Mouse (Mus musculus) small intestine, adult 2 months (tissue): ENCODE measurements at regions not wholly inside any gene's neighbourhood (a gene's known extent, or its start where the extent isn't known, plus 50 kb on each side); places are given as distances from the start of the nearest gene placed in this dataset.

ENCODE experiments used
- H3K27ac ChIP-seq: fragments of 200-500 bp; 2 replicates; pipeline ENCODE4 v1.5.1; 2012; ENCODE audit warnings: low read depth, low read length, control low read depth, inconsistent platforms; ENCODE audit not compliant: insufficient read depth
- H3K27me3 ChIP-seq: fragments of 200-500 bp; 2 replicates; pipeline ENCODE4 v1.6.1; 2012; ENCODE audit warnings: mild to moderate bottlenecking, moderate library complexity, low read length, inconsistent platforms; ENCODE audit not compliant: control insufficient read depth, insufficient read depth
- H3K36me3 ChIP-seq: fragments of 200-500 bp; 2 replicates; pipeline ENCODE4 v1.6.1; 2012; ENCODE audit warnings: mild to moderate bottlenecking, low read length, control low read depth, inconsistent platforms; ENCODE audit not compliant: control insufficient read depth, insufficient read depth
- H3K4me1 ChIP-seq: fragments of 200-500 bp; 2 replicates; pipeline ENCODE4 v1.6.1; 2012; ENCODE audit warnings: low read length, inconsistent platforms, mixed read lengths; ENCODE audit not compliant: control insufficient read depth, insufficient read depth, insufficient read length
- H3K4me3 ChIP-seq: fragments of 200-500 bp; 2 replicates; pipeline ENCODE4 v1.5.1; 2012; ENCODE audit warnings: low read depth, mild to moderate bottlenecking, control low read depth, inconsistent platforms, low read length, moderate library complexity
- CTCF ChIP-seq: fragments of 200-500 bp; IDR thresholded peaks from 2 replicates; pipeline ENCODE4 v1.5.1; 2012; ENCODE audit warnings: low read depth, mild to moderate bottlenecking, control low read depth, inconsistent platforms, low read length, moderate library complexity, mixed read lengths; ENCODE audit not compliant: insufficient replicate concordance, insufficient read length; ENCODE audit errors: extremely low read depth
- POLR2A ChIP-seq: fragments of 200-500 bp; IDR thresholded peaks from 2 replicates; pipeline ENCODE4 v1.6.1; 2012; ENCODE audit warnings: low read depth, mild to moderate bottlenecking, control low read depth, inconsistent platforms, low read length, moderate library complexity
- WGBS: fragments of 180-500 bp; shearing (Covaris S2); methylation state at CpG from one replicate; pipeline ENCODE4 v1.1.7; 2018; 5-methylcytosine and 5-hydroxymethylcytosine counted together

- Histone ChIP-seq H3K27ac (no peak overlapping the region), H3K4me3 (no peak overlapping the region), H3K36me3 (no peaks in the 10 kb centered on the region), H3K27me3 (no peaks in the 10 kb centered on the region; the same call in 1 of the 2 replicates), H3K4me1 (no peaks in the 10 kb centered on the region)
- WGBS, result 6% methylated on average over 3 of the region's 3 CpGs
- TF ChIP-seq POLR2A (no peak), CTCF (no peak)
Observed at GRCm38 (mm10) chr6:84514623-84515022, 79.1 kb downstream of the Cyp26b1 start.

- WGBS, result 85% methylated on average over 3 of the region's 3 CpGs
- no peaks in the 10 kb centered on the region; the same call in 1 of the 2 replicates for H3K4me1 ChIP-seq
- H3K27me3 ChIP-seq, result no peaks in the 10 kb centered on the region; the same call in 1 of the 2 replicates
Observed at GRCm38 (mm10) chr6:84508598-84508997, 85.1 kb downstream of the Cyp26b1 start.

GRCm38 (mm10) chr6:84506675-84507074 lies 87.0 kb downstream of the Cyp26b1 start:
- H3K36me3 ChIP-seq, result no peaks in the 10 kb centered on the region
- H3K27me3 ChIP-seq, result no peaks in the 10 kb centered on the region
- H3K4me1 ChIP-seq, result no peaks in the 10 kb centered on the region; the same call in 1 of the 2 replicates
- H3K4me3 ChIP-seq, result no peak overlapping the region
- TF ChIP-seq CTCF (peak; percentile 28; the same call in 1 of the 2 replicates), POLR2A (no peak)
- no peak overlapping the region for H3K27ac ChIP-seq
- 9% methylated on average over 1 of the region's 1 CpGs for WGBS

More at GRCm38 (mm10) chr6:84508598-84508997, 85.1 kb downstream of the Cyp26b1 start:
- Histone ChIP-seq H3K27ac (no peak overlapping the region), H3K4me3 (no peak overlapping the region), H3K36me3 (no peaks in the 10 kb centered on the region)
- TF ChIP-seq CTCF (no peak), POLR2A (no peak)

GRCm38 (mm10) chr6:84500255-84500886 lies 93.3 kb downstream of the Cyp26b1 start:
- no peaks in the 10 kb centered on the region for H3K4me1 ChIP-seq
- no peaks in the 10 kb centered on the region for H3K27me3 ChIP-seq
- WGBS, result 29% methylated on average over 13 of the region's 13 CpGs
- TF ChIP-seq CTCF, result no peak
- no peak for TF ChIP-seq POLR2A
- no peaks in the 10 kb centered on the region for H3K36me3 ChIP-seq
- H3K27ac ChIP-seq, result no peak overlapping the region
- H3K4me3 ChIP-seq, result no peak overlapping the region

- Histone ChIP-seq H3K4me1 (no peaks in the 10 kb centered on the region), H3K36me3 (no peaks in the 10 kb centered on the region), H3K4me3 (no peak overlapping the region), H3K27ac (no peak overlapping the region), H3K27me3 (no peaks in the 10 kb centered on the region)
- TF ChIP-seq CTCF (no peak), POLR2A (no peak)
- 54% methylated on average over 9 of the region's 9 CpGs for WGBS
Observed at GRCm38 (mm10) chr6:84498076-84498475, 95.6 kb downstream of the Cyp26b1 start.

- TF ChIP-seq POLR2A, result no peak
- no peak for TF ChIP-seq CTCF
- 58% methylated on average over 6 of the region's 6 CpGs for WGBS
- H3K4me1 ChIP-seq, result no peaks in the 10 kb centered on the region
- no peak overlapping the region for H3K4me3 ChIP-seq
- no peaks in the 10 kb centered on the region for H3K36me3 ChIP-seq
- no peak overlapping the region for H3K27ac ChIP-seq
- H3K27me3 ChIP-seq, result no peaks in the 10 kb centered on the region
Observed at GRCm38 (mm10) chr6:84493676-84494075, 100.0 kb downstream of the Cyp26b1 start.

- H3K4me3 ChIP-seq, result no peak overlapping the region
- H3K4me1 ChIP-seq, result no peaks in the 10 kb centered on the region
- WGBS, result 61% methylated on average over 8 of the region's 8 CpGs
- no peaks in the 10 kb centered on the region for H3K27me3 ChIP-seq
- TF ChIP-seq CTCF, result no peak
- TF ChIP-seq POLR2A, result no peak
- H3K27ac ChIP-seq, result no peak overlapping the region
- no peaks in the 10 kb centered on the region for H3K36me3 ChIP-seq
Observed at GRCm38 (mm10) chr6:84493169-84493568, 100.5 kb downstream of the Cyp26b1 start.

GRCm38 (mm10) chr6:84492594-84492993 lies 101.1 kb downstream of the Cyp26b1 start:
- Histone ChIP-seq H3K4me3 (no peak overlapping the region), H3K4me1 (no peaks in the 10 kb centered on the region), H3K27ac (no peak overlapping the region), H3K27me3 (no peaks in the 10 kb centered on the region), H3K36me3 (no peaks in the 10 kb centered on the region)
- 92% methylated on average over 2 of the region's 2 CpGs for WGBS
- TF ChIP-seq POLR2A (no peak), CTCF (no peak)
